Mouse (Mus musculus) megakaryocyte, adult 5-6 weeks (primary cell): ENCODE results near the gene Rcsd1. TPM values are rescaled to one million over a fixed set of nuclear protein-coding genes. Genes with fewer than 3 reads are reported as not detected.

ENCODE experiments used
- ATAC-seq: 2 replicates; pipeline ENCODE4 v1.8.0; 2016; ENCODE audit warnings: mild to moderate bottlenecking, inconsistent platforms; ENCODE audit not compliant: poor library complexity, severe bottlenecking
- total RNA-seq, 2 experiments: library from RNA; stranded (forward) in 1 of 2; stranded (reverse) in 1 of 2; fragments of 153-499, 151-499 nt in 1 of 2; fragments of 221-1000, 200-1000 nt in 1 of 2; gene quantifications; 2 replicates each; pipeline versions ENCODE4 v1.2.3 to v1.2.4; 2015 to 2017

Gene Rcsd1
- total RNA-seq, 2 experiments from 2014 or later, result 88.8 to 184 TPM

GRCm38 (mm10) chr1:165634151-165634884, 75.2 kb downstream of the Rcsd1 start, which contains the start of gene Mpzl1:
Mpzl1 (minus strand) TSS chr1:165634538.
- peak; percentile 100 for ATAC-seq

DNA sequence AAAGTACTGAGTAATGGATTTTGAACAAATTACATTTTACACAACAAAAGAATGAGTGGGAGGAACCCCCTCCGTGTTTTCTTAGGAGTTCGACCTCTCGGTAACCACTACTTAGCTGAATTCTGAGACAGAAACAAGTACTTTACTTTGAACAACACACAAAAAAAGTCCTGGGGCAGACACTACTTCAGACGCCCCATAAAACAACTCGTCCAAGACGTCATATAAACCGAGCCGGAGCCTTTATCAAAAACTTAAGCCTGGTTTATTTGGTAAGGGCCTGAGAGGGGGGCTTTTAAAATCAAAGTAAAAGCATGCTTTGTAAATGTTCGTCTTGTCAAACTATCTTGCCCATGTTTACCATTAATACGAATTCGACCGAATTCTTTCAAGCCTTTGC, 76.2 kb downstream of the Rcsd1 start:
- no peak for ATAC-seq

DNA sequence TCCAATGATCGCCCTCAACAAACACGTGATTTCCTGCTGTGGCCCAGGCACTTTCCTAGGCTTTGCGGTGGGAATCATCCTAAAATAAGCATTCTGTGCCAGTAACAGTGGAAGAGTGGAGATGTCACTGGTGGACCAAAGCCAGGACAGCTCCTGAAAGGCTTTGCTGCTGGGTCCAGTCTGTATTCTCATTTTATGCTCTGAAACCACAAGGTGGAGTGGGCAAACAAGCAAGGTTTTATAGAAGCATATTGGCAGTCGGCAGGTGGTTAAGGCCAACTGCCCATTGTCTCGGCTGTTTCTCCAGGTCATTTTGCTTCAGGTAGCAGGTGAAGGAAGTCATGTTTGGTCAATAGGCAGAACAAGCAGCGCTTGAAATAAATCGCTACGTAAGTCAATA, 78.4 kb downstream of the Rcsd1 start:
- no peak for ATAC-seq

DNA sequence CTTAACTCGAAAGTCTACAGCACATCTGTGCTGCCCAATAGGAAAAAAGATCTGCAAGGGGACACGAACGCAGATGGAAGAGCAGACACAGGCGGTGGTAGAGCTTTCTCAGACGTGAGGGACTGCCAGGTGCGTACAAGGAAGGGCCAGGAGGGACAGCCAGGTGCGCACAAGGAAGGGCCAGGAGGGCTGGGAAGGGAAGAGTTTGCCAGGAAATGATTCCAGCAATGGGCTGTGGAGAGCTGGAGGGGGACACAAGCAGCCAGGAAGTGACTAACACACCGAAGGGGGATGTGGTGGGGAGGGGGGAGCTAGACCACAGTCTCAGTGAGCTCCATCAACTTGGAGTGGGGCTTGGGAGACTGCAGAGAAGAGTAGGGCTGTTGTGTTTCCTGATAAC, 79.6 kb downstream of the Rcsd1 start:
- no peak for ATAC-seq

GRCm38 (mm10) chr1:165628603-165629002, 81.0 kb downstream of the Rcsd1 start:
- ATAC-seq, result no peak

DNA sequence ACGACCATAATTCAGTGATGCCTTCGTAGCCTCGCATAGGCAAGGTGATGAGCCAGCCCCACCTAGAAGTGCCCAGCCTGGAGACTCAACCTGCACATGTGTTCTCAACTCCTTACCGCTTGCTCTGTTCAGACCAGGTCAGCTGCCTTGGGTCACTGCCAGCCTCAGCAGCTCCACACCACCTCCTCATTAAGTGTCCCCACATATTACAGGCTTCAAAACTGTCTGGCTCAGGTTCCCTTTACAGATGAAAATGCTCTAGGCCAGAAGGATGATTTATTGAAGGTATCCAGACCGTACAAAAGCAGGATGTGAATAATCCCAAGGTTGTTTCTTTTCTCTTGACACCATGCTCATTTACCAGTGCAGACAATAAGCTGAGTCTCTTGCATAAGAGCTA, 83.7 kb downstream of the Rcsd1 start:
- 0 out of 2 replicates have a peak, but pooled peaks have one; percentile 8 for ATAC-seq

- ATAC-seq, result no peak
Observed at GRCm38 (mm10) chr1:165625058-165625457, 84.5 kb downstream of the Rcsd1 start.

DNA sequence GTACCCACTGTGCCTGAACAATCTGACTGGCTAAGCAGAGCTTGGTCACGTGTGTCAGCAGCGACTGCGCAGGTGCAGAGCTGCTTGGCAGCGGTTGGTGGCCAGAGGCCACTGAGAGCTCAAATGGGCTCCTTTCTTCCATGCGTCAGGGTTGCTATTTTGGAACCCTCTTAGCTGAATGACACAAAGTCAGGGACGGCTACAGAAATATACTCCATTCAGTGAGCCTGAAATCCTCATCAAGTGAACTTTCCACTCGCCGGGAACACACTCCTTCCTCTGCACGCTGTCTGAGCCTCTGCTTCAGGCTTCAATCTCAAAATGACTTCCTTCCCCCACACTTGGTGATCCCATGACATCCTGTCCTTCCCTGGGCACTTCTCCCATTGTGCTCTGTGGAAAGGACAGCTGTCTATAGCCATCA, 91.3 kb downstream of the Rcsd1 start:
- no peak for ATAC-seq

- no peak for ATAC-seq
Observed at GRCm38 (mm10) chr1:165617166-165617891, 92.2 kb downstream of the Rcsd1 start.

DNA sequence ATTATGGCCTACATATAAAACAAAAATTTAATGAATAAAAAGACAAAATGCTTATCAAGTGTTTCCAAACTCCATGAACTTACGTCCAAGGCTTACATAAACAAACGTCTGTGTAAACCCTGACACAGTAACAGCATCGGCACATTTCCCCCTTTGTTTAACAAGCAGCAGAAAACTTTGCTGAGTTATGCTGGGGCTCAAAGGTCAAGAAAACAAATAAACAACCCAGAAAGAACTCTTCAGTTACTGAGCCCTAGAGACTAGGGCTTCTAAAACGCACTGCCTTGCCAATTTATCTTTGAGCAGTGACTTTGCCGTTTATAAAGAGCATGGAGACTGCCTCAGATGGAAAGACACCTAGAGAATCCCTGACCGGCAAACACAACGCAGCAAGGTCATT, 92.9 kb downstream of the Rcsd1 start:
- no peak for ATAC-seq

- ATAC-seq, result 0 out of 2 replicates have a peak, but pooled peaks have one; percentile 15
Observed at GRCm38 (mm10) chr1:165614793-165615192, 94.8 kb downstream of the Rcsd1 start.

DNA sequence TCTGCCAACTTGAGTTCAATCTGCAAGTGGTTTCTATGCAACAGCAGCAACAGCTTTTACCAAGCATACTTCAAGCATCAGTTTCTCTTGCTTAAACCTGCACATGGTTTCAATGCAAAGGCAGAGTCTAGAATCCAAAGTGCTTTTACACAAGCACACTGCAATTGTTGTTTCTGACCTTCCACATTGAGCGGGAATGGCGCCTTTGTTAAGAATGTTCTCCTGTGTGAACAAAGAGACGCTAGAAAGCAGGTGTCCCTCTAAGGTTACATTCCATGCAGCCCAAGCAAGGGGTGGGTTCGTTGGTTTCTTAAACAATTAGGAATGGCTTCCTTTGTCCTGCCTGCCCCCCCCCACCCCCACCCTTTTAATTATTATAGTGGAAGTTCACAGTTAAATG, 95.6 kb downstream of the Rcsd1 start:
- no peak for ATAC-seq

- peak; percentile 57 for ATAC-seq
Observed at GRCm38 (mm10) chr1:165612714-165613113, 96.8 kb downstream of the Rcsd1 start.

- no peak for ATAC-seq
Observed at GRCm38 (mm10) chr1:165610321-165610999, 99.1 kb downstream of the Rcsd1 start.

DNA sequence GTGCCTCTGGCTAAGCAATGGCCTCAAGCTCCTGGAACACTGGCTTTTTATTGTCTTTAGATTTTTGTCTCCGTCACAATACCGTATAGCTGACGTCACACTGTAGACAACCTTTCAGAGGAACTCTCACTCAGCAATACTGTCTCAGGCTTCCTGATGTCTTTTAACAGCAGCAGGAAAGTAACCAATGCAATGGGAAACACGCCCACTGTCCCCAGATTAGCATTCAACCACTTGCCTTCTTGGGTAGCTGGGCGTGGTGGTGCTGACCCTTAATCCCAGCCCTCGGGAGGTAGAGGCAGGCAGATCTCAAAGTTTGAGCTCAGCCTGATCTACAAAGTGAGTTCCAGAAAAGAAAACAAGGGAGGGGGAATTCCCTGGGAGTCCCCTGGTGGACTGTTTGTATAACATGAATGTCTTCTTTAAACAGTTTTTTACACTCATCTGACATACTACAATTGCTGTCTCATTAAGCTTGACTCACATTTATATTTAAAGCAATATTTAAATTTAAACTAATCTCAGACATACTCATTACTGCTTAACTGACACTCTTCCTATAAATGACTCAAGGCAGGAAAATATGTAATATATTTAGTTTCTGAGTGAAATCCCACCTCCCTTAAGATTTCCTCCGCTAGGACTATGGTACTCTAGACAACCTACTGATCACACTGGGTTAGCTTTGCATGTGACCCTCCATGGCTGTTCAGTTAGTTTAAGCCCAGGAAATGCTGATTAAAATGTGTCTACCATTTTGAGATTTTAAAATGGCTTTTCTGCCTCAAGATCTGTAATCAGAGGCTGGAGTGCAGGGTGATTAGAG, 99.8 kb downstream of the Rcsd1 start:
- no peak for ATAC-seq

DNA sequence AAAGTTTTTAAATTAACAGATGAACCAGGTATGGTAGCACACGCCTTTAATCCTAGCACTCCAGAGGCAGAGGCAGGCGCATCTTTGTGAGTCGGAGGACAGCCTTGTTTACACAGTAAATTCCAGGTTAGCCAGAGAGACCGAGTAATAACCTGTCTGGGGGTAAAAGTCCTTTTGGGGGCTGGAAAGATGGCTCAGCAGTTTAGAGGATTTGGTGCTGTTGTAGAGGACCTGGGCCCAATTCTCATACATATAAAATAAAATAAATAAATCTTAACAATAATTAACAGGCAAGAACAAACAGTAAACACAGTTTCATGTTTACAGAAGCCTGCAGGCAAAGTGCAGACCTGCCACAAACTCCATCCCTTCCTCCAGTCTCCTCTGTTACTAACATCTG, 100.7 kb downstream of the Rcsd1 start:
- ATAC-seq, result no peak

DNA sequence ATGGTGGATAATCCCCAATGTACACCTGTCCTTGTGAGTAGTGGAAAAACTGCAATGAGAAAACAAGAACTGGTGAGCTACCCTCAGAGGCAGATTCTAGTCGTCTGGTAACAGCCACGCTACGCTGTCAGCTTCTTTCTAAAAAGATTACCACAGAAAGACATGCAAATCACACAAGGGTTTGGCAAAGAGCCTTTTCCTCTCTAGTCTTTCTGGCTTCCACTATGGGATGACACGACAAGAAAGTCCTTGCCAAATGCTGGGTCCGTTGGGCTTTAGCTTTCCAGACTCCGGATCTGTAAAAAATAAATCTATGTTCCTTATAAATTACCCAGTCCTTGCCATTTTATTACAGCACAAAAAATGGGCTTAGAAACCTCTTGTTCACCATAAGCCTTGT, 103.8 kb downstream of the Rcsd1 start:
- no peak for ATAC-seq

DNA sequence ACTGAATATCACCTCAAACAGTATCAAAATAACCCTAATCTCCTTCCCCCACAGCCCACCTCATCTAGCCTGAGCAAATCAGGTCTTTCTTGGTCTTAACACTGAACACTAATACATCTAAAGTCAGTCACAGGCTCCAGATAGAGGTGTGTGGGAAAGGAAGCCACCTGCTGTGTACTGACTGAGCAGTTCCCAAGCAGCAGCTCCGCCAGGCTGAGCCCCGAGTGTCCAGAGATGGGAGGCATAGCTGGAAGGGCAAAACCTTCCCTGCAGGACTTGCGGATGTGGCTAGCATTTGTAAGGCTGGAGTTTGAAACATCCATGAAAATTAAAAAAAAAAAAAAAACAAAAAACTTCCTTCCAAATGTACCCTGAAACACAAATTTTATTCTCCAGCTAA, 104.4 kb downstream of the Rcsd1 start:
- ATAC-seq, result no peak

DNA sequence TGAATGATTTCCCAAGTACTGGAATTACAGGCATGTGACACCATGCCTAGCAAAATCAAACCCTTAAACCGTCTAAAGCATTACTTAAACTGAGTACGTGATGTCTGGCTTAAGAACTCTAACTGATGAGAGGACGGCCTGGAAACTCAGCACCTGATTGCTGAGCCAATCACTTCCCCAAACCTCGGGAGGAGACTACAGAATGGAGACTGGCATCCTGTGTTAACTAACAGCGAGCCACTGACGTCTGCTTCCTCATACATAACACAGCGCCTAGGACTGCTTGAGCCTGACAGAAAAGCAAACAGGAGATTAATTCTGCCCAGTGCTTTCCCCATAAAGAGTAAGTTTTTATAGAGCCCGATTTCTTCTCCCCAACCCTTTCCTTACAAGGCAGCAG, 105.4 kb downstream of the Rcsd1 start:
- ATAC-seq, result peak; percentile 96

DNA sequence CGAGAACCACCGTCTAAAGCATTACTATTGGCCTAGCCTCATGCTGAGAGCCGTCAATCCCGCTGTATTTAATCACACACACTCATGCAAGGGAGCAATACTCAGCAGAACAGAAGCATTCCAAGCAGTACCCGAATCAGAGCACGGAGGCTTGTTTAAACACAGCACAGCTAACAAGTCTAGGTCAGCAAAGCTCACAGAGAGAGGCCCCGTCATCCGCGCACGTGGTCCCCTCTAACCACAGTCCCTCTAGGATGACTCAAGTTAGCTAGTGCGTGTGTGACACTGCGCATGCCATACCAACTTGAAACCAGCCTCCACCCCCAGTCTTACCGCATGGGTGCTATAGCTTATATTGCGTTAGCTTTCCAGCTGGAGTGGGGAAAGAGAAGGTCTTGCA, 106.3 kb downstream of the Rcsd1 start:
- ATAC-seq, result no peak

- ATAC-seq, result no peak
Observed at GRCm38 (mm10) chr1:165601775-165602280, 107.7 kb downstream of the Rcsd1 start.
